Mouse (Mus musculus) embryonic facial prominence, embryonic 15.5 days (tissue): ENCODE data around the gene Pbx1. TPM values are rescaled to one million over a fixed set of nuclear protein-coding genes. Genes with fewer than 3 reads are reported as not detected.

ENCODE experiments used
- ATAC-seq: fragments of 200-750 bp; cut with Nextera tagmentation; 2 replicates; pipeline ENCODE4 v1.8.0; 2017; ENCODE audit warnings: low read depth, moderate TSS enrichment; ENCODE audit not compliant: insufficient number of reproducible peaks, low FRiP score, low TSS enrichment
- H3K27ac ChIP-seq: fragments of 300-500 bp; sonication (generic); replicated peaks from 2 replicates; pipeline ENCODE4 v1.5.1; 2015; ENCODE audit warnings: mild to moderate bottlenecking, inconsistent platforms
- H3K27me3 ChIP-seq: fragments of 300-500 bp; sonication (generic); 2 replicates; pipeline ENCODE4 v1.6.1; 2015; ENCODE audit warnings: inconsistent platforms
- H3K36me3 ChIP-seq: fragments of 300-500 bp; sonication (generic); 2 replicates; pipeline ENCODE4 v1.6.1; 2015; ENCODE audit warnings: mild to moderate bottlenecking, inconsistent platforms
- H3K4me1 ChIP-seq: fragments of 300-500 bp; sonication (generic); 2 replicates; pipeline ENCODE4 v1.6.1; 2015; ENCODE audit warnings: inconsistent platforms
- H3K4me2 ChIP-seq: fragments of 300-500 bp; sonication (generic); replicated peaks from 2 replicates; pipeline ENCODE4 v1.6.1; 2015; ENCODE audit warnings: mild to moderate bottlenecking, inconsistent platforms
- H3K4me3 ChIP-seq: fragments of 300-500 bp; sonication (generic); replicated peaks from 2 replicates; pipeline ENCODE4 v1.5.1; 2015; ENCODE audit warnings: mild to moderate bottlenecking, inconsistent platforms
- H3K9ac ChIP-seq: fragments of 300-500 bp; sonication (generic); 2 replicates; pipeline ENCODE4 v1.6.1; 2015; ENCODE audit warnings: inconsistent platforms
- H3K9me3 ChIP-seq: fragments of 300-500 bp; sonication (generic); replicated peaks from 2 replicates; pipeline ENCODE4 v1.6.1; 2016; ENCODE audit warnings: inconsistent platforms
- WGBS: fragments of 180-500 bp; shearing (Covaris S2); methylation state at CpG from one replicate; pipeline ENCODE4 v1.1.7; 2015; 5-methylcytosine and 5-hydroxymethylcytosine counted together
- polyA plus RNA-seq: library from polyadenylated mRNA; unstranded; fragments of >200 nt; fragmentation: Nextera tagmentation; extraction: Ambion mirVana; gene quantifications from 2 replicates; pipeline ENCODE4 v1.2.1, GENCODE M21; 2015

Pbx1 gene
- polyA plus RNA-seq, 1 experiment from 2014 or later, result 29.5 TPM

- Histone ChIP-seq H3K4me3 (no peak overlapping the region), H3K9me3 (no peaks in the 10 kb centered on the region), H3K4me1 (no peaks in the 10 kb centered on the region), H3K36me3 (no peaks in the 10 kb centered on the region), H3K9ac (no peak overlapping the region), H3K4me2 (no peak overlapping the region), H3K27me3 (no peaks in the 10 kb centered on the region), H3K27ac (no peak overlapping the region)
- ATAC-seq, result no peak
- 90% methylated on average over 5 of the region's 5 CpGs for WGBS
Observed at GRCm38 (mm10) chr1:168137890-168138289, 294.2 kb downstream of the Pbx1 start.

- Histone ChIP-seq H3K9ac (no peak overlapping the region), H3K36me3 (no peaks in the 10 kb centered on the region), H3K27ac (no peak overlapping the region), H3K4me2 (no peak overlapping the region), H3K27me3 (no peaks in the 10 kb centered on the region), H3K4me3 (no peak overlapping the region), H3K4me1 (no peaks in the 10 kb centered on the region), H3K9me3 (no peaks in the 10 kb centered on the region)
- no peak for ATAC-seq
- WGBS, result 66% methylated on average over 7 of the region's 7 CpGs
Observed at GRCm38 (mm10) chr1:168135545-168135944, 296.5 kb downstream of the Pbx1 start.

GRCm38 (mm10) chr1:168133696-168134095, 298.4 kb downstream of the Pbx1 start:
- Histone ChIP-seq H3K9ac (no peak overlapping the region), H3K4me2 (no peak overlapping the region), H3K4me1 (no peaks in the 10 kb centered on the region), H3K4me3 (no peak overlapping the region), H3K9me3 (no peaks in the 10 kb centered on the region), H3K36me3 (no peaks in the 10 kb centered on the region), H3K27ac (no peak overlapping the region), H3K27me3 (no peaks in the 10 kb centered on the region)
- no peak for ATAC-seq

GRCm38 (mm10) chr1:168128004-168128403, 304.1 kb downstream of the Pbx1 start:
- WGBS, result 64% methylated on average over 4 of the region's 4 CpGs
- H3K4me3 ChIP-seq, result no peak overlapping the region

GRCm38 (mm10) chr1:168124643-168125490, 307.2 kb downstream of the Pbx1 start:
- no peaks in the 10 kb centered on the region for H3K4me1 ChIP-seq
- no peak overlapping the region for H3K9ac ChIP-seq
- 82% methylated on average over 5 of the region's 5 CpGs for WGBS
- no peak overlapping the region for H3K4me3 ChIP-seq
- no peaks in the 10 kb centered on the region for H3K9me3 ChIP-seq
- H3K27ac ChIP-seq, result no peak overlapping the region
- H3K36me3 ChIP-seq, result 0 out of 2 replicates have a peak, but pooled peaks cover 3% of the 10 kb centered on the region
- no peak overlapping the region for H3K4me2 ChIP-seq
- H3K27me3 ChIP-seq, result no peaks in the 10 kb centered on the region
- no peak for ATAC-seq

More at GRCm38 (mm10) chr1:168128004-168128403, 304.1 kb downstream of the Pbx1 start:
- no peaks in the 10 kb centered on the region for H3K9me3 ChIP-seq
- H3K27ac ChIP-seq, result no peak overlapping the region
- no peak overlapping the region for H3K9ac ChIP-seq
- no peak overlapping the region for H3K4me2 ChIP-seq
- H3K36me3 ChIP-seq, result no peaks in the 10 kb centered on the region
- H3K27me3 ChIP-seq, result no peaks in the 10 kb centered on the region
- H3K4me1 ChIP-seq, result no peaks in the 10 kb centered on the region
- ATAC-seq, result no peak

- ATAC-seq, result no peak
- Histone ChIP-seq H3K4me2 (no peak overlapping the region), H3K36me3 (0 out of 2 replicates have a peak, but pooled peaks cover 3% of the 10 kb centered on the region), H3K4me3 (no peak overlapping the region), H3K4me1 (no peaks in the 10 kb centered on the region), H3K27me3 (no peaks in the 10 kb centered on the region), H3K9ac (no peak overlapping the region), H3K27ac (no peak overlapping the region), H3K9me3 (no peaks in the 10 kb centered on the region)
- 77% methylated on average over 5 of the region's 5 CpGs for WGBS
Observed at GRCm38 (mm10) chr1:168118077-168118476, 314.0 kb downstream of the Pbx1 start.

- Histone ChIP-seq H3K4me1 (no peaks in the 10 kb centered on the region), H3K27me3 (no peaks in the 10 kb centered on the region), H3K27ac (no peak overlapping the region), H3K9ac (no peak overlapping the region), H3K4me2 (no peak overlapping the region), H3K9me3 (no peaks in the 10 kb centered on the region), H3K36me3 (0 out of 2 replicates have a peak, but pooled peaks cover 3% of the 10 kb centered on the region), H3K4me3 (no peak overlapping the region)
- no peak for ATAC-seq
- WGBS, result 80% methylated on average over 4 of the region's 4 CpGs
Observed at GRCm38 (mm10) chr1:168117367-168117766, 314.7 kb downstream of the Pbx1 start.

GRCm38 (mm10) chr1:168109797-168110196, 322.3 kb downstream of the Pbx1 start:
- Histone ChIP-seq H3K4me3 (no peak overlapping the region), H3K4me1 (no peaks in the 10 kb centered on the region), H3K27ac (no peak overlapping the region), H3K9me3 (no peaks in the 10 kb centered on the region), H3K4me2 (no peak overlapping the region), H3K36me3 (no peaks in the 10 kb centered on the region), H3K27me3 (no peaks in the 10 kb centered on the region), H3K9ac (no peak overlapping the region)
- ATAC-seq, result no peak
- WGBS, result 74% methylated on average over 8 of the region's 8 CpGs

- H3K4me2 ChIP-seq, result no peak overlapping the region
- no peak for ATAC-seq
Observed at GRCm38 (mm10) chr1:168103821-168104220, 328.2 kb downstream of the Pbx1 start.

GRCm38 (mm10) chr1:168101514-168101913, 330.6 kb downstream of the Pbx1 start:
- ATAC-seq, result no peak
- Histone ChIP-seq H3K9ac (no peak overlapping the region), H3K4me2 (no peak overlapping the region), H3K36me3 (no peaks in the 10 kb centered on the region), H3K27me3 (no peaks in the 10 kb centered on the region), H3K27ac (no peak overlapping the region), H3K4me1 (no peaks in the 10 kb centered on the region), H3K9me3 (no peaks in the 10 kb centered on the region), H3K4me3 (no peak overlapping the region)
- WGBS, result 47% methylated on average over 3 of the region's 3 CpGs

More at GRCm38 (mm10) chr1:168103821-168104220, 328.2 kb downstream of the Pbx1 start:
- no peak overlapping the region for H3K27ac ChIP-seq
- H3K4me1 ChIP-seq, result no peaks in the 10 kb centered on the region
- H3K4me3 ChIP-seq, result no peak overlapping the region
- H3K9me3 ChIP-seq, result no peaks in the 10 kb centered on the region
- WGBS, result 33% methylated on average over 2 of the region's 2 CpGs
- H3K36me3 ChIP-seq, result no peaks in the 10 kb centered on the region
- H3K9ac ChIP-seq, result no peak overlapping the region
- no peaks in the 10 kb centered on the region for H3K27me3 ChIP-seq

GRCm38 (mm10) chr1:168098806-168099205, 333.3 kb downstream of the Pbx1 start:
- Histone ChIP-seq H3K36me3 (no peaks in the 10 kb centered on the region), H3K27me3 (no peaks in the 10 kb centered on the region), H3K4me1 (no peaks in the 10 kb centered on the region), H3K9ac (no peak overlapping the region), H3K4me3 (no peak overlapping the region), H3K4me2 (no peak overlapping the region), H3K9me3 (no peaks in the 10 kb centered on the region), H3K27ac (no peak overlapping the region)
- 79% methylated on average over 2 of the region's 2 CpGs for WGBS
- ATAC-seq, result no peak

- Histone ChIP-seq H3K27me3 (no peaks in the 10 kb centered on the region), H3K4me1 (no peaks in the 10 kb centered on the region), H3K4me3 (no peak overlapping the region), H3K9ac (no peak overlapping the region), H3K4me2 (no peak overlapping the region), H3K9me3 (no peaks in the 10 kb centered on the region), H3K27ac (no peak overlapping the region), H3K36me3 (no peaks in the 10 kb centered on the region)
- ATAC-seq, result no peak
- WGBS, result 47% methylated on average over 4 of the region's 4 CpGs
Observed at GRCm38 (mm10) chr1:168094671-168095070, 337.4 kb downstream of the Pbx1 start.
